Mouse (Mus musculus): ENCODE results near the gene Zfp13.

DNA sequence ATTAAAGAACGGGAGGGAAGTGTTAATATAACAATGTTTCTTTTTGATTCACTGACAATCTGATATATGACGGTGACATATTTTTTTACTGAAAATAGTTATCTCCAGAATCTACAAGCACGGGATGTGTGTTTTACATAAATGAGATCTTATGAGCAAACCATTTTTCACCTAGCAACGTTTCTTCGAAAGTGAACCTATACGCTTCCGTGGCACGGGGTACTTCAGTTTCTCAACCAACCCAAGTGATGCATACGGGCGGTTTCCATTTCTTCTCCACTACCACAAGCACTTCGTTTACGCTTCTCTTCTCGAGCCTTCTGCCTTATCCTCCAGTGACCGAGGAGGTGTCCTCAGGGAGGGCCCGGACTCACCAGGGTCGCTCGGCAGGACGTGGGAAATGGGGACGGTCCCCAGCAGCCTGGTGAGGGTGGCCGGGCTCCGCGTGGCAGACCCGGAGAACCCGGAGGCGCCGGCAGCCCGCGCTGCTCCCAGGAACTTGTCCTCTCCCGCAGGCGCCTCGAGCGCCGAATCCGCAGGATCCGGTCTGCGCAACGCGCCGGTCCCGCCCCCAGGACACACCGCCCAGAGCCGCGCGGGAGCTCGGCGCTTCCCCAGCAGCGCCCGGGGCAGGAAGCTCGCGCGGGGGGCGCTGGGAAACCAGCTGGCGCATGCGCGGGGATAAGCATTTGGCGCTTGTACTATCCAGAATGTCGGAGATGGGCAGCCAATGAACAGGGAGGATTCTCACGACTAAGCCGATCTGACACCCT, 35.5 kb downstream of the Zfp13 start, which contains the start of gene Zfp213:
- TF ChIP-seq CTCF (IDR thresholded peaks at IDR 0.05; ENCODE audit: low read depth) (no peak), EP300 (optimal IDR thresholded peaks at IDR 0.05) (no peak)

All from stomach, postnatal 0 days (tissue).